Mouse (Mus musculus) embryo, embryonic 11.5 days (tissue): Measurements from ENCODE around the gene Tbc1d16.
"Not testable (repeated sequence)": the region's sequence is repeated elsewhere in the genome, so short reads cannot be mapped to it uniquely, and the experiment has no call there.

Experiments used
- DNase-seq: peaks from one replicate; pipeline ENCODE4 v3.0.0-alpha.2; 2012; ENCODE audit warnings: low read depth, low spot score

Tbc1d16 gene

GRCm38 (mm10) chr11:119118905-119119304, 109.4 kb downstream of the Tbc1d16 start:
- DNase-seq: no peak

DNA sequence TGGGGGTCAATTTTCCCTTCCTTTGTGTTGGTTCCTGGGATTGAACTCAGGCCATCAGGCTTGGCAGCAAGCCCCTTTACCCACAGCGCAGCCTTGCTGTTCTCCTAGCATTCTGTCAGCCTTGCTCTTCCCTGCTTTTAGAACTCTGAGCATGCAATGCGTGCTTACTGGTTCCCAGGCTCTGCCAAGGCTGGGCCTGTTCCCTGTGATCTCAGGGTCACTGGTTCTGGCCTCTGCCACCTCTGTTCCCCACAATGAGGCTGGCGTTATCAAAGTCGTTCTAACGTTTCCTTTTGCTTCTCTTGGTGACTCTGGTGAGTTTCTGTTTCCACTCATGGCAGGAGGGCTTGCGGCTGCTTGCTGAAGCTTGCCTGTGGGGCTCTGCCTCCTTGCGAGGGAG, 110.4 kb downstream of the Tbc1d16 start:
- DNase-seq: no peak

DNA sequence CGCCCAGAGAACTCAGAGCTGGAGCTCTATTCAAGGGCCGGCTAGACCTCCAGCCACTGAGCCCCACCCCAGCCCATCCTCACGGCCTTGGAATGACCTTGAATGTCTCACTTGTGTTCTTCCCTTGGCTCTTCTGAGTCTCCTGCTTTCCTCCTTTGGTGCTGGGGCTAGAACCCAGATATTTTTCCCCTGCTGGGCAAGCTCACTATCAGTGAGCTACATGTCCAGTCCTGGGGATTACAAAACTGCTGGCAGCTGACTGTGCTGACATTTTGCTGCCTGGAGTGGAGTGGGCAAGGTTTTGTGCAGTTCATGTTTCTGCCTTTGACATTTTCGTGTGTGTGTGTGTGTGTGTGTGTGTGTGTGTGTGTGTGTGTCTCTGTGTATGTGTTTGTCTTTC, 111.3 kb downstream of the Tbc1d16 start:
- no peak for DNase-seq

- DNase-seq: no peak
Measured at GRCm38 (mm10) chr11:119112721-119113120, 115.6 kb downstream of the Tbc1d16 start.

DNA sequence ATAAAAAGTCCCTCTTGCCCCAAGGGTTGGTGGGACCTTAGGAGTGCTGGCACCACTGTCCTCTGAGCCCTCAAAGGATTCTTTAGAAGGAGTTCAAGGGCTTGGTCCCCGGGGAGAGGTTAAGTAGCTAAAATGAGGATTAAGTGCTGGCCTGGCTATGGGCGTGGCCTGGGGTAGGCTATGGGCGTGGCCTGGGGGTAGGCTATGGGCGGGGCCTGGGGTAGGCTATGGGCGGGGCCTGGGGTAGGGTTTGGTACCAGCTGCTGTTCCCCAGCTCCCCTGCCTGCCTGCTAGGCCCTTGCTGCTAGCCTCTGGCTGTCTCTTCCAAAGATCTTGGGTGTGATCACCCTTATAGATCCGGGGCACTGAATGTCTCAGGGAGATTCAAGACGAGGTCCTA, 117.0 kb downstream of the Tbc1d16 start:
- no peak for DNase-seq

DNA sequence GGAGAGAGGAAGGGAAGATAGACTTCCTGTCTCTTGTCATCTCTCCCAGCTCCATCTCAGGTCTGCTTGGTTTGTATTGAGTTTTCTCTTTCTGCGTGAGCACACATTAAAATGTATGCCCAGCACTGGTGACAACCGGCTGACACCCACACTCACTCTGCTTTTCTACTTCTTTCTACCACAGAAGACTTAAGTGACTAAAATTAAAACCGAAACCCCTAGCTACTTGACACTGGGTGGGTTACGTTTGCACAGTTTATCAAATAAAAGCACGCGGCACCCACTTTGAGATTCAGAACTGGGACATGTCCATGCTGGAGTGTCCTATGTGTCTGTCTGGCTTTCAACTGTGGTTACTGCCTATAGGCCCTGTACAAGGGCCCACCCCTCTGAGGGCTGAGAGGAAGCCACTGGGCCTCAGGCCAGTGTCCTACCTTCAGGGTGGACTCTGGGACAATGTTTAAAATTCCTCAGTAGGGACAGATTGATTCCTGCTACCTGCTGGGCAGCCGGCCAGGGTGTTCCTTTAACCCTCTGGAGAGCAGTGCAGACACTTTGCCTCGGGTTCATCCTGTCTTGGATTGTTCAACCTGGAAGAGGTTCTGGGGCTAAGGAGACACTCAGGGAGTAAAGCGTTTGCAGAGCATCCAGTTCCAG, 118.8 kb downstream of the Tbc1d16 start:
- DNase-seq: no peak

DNA sequence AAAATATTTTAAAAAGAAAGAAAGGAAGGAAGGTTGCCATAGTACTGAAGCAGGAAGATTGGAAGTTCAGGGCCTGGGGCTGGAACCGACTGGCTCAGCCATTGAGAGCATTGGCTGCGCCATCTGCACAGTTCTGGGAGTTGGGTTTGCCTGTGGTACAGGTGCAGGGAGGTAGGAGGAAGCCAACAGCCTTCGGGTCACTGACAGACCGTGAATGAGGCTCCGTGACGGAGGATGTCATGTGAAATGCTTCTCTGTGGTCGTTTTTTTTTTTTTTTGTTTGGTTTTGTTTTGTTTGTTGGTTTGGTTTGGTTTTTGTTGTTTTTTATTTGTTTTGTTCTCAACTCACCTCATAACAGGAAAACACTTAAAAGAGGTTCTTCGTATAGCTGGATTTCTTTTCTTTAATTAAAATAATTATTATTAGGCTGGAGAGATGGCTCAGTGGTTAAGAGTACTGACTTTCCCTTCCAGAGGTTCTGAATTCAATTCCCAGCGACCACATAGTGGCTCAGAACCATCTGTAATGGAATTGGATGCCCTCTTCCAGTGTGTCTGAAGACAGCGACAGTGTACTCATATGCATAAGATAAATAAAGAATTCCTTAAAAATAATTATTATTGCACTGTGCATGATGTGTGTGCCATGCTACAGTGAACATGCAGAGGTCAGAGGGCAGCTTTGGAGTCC, 119.6 kb downstream of the Tbc1d16 start:
- DNase-seq: no peak

GRCm38 (mm10) chr11:119106289-119106688, 122.0 kb downstream of the Tbc1d16 start:
- DNase-seq: no peak

DNA sequence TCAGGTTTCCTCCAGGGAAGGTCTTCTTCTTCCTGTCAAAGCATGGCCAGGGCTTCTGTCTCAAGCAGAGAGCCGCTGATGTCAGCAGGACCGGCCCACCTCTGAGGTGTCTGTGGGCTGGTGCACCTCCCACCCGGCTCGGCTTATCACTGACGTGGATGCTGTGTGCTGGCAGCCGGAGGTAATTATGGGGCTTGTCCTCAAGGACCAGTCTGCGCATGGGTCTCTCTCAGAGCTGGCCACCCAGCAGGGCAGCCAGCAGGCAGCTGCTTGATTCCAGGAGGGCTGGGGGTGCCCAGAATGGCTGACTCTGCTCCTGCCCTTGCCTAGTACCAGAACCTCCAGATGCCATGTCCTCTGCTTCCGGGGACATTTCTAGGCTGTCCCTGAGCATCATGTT, 122.6 kb downstream of the Tbc1d16 start:
- DNase-seq: no peak

DNA sequence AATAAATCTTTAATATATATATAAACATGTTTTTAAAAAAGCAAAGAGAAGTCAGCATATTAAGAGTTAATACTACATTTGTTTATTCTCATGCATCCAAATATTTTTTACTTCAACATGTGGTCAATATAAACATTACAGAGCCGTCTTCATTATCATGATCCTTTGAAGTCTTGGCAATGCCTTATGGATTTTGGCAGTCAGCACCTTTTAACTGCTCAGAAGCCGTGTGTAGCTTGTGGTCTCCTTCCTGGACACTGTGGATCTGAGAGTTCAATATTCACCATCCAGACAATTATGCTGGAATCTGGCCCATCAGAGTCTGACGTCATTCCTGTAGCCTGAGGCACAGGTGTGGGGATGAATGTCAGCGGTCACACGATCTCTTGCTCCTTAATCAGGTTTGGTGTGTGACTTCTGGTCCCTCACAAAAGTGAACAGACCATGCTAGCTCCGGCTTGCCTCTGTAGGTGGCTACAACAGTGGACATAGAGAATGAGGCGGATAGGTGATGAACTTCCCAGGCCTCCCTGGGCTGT, 123.2 kb downstream of the Tbc1d16 start:
- no peak for DNase-seq

DNA sequence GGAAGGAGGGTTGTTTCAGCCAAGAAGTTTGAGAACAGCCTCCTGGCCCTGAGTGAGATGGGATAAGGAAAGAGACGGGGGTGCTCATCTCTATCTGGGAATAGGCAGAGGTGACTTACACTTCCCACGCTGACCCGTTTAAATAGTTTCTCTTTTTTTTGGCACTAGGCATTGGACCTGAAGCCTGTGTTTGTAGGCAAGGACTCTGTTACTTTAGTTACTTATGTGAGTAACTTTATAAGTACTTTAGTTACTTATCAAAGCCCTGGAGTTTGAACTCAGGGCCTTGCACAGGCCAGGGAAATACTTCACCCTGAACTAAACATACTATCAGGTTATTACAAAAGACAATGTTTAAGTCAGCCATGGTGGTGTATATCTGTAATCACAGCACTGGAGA, 124.3 kb downstream of the Tbc1d16 start:
- DNase-seq: no peak

DNA sequence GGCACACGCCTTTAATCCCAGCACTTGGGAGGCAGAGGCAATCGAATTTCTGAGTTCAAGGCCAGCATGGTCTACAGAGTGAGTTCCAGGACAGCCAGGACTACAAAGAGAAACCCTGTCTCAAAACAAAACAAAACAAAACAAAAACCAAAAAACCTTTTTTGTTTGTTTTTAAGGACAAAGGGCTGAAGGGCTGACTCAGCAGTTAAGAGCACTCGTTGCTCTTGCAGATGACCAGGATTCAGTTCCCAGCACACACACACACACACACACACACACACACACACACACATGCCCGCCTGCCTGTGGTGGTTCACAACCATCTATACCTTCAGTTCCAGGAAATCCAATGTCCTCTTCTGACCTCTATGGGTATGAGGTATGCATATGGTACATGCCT, 127.9 kb downstream of the Tbc1d16 start:
- not testable (repeated sequence) for DNase-seq

DNA sequence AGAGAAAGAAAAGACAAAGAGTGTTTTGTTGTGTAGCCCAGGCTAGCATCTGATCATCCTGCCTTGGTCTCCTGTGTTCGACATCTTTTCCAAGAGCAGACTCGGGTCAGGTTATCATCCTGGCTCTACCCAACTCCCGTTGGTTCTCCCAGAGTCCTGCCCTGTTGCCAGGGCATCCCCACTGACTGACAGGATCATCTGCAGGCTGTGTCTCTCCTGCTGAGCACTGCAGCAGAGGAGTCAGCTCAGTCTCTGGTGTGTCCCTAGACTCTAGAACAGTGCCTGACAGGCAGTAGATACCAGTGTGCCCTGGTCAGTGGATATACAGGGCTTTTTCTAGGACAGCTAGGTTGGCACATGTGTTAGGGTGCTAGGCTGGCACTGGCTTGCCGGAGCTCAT, 130.1 kb downstream of the Tbc1d16 start:
- no peak for DNase-seq

- DNase-seq: no peak
Measured at GRCm38 (mm10) chr11:119095441-119095840, 132.9 kb downstream of the Tbc1d16 start.

GRCm38 (mm10) chr11:119093322-119093721, 135.0 kb downstream of the Tbc1d16 start:
- no peak for DNase-seq
